ENCODE assay signal across 23 mouse cellular contexts in the genomic region with DNA sequence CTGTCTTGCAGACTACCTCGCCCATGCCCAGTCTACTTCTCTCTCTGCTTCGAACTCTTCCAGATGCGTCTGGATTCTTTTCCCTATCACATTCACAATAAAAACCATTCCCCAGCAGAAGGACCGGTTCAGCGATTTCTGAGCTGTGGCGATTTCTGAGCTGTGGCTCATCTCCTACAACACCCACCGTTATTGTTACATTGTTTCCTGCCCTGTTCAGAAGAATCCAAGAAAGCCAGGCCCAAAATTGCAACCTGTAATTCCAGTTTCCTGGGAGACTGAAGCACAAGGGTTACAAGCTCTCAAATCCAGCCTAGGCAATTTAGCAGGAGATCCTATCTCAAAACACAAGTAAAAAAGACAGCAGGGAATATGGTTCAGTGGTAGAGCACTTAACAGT. TPM values are rescaled to one million over a fixed set of nuclear protein-coding genes. Genes with fewer than 3 reads are reported as not detected.
"Had no signal": no experiment of that assay in that cellular context is flagged by ENCODE, and none has a peak within 500 bp of the region (broad histone marks: within the 10 kb centered on the region; RNA-seq: fewer than 3 reads in every experiment).

No protein-coding gene starts in this region.

- H3K27me3 ChIP-seq: neural tube, embryonic 15.5 days had no signal

- H3K9ac ChIP-seq: neural tube, embryonic 12.5 days; neural tube, embryonic 13.5 days; neural tube, embryonic 15.5 days; stomach, embryonic 15.5 days had no signal

- H3K9me3 ChIP-seq: neural tube, embryonic 12.5 days; neural tube, embryonic 13.5 days; neural tube, embryonic 15.5 days; stomach, embryonic 15.5 days had no signal

- H3K4me2 ChIP-seq: neural tube, embryonic 12.5 days; neural tube, embryonic 13.5 days; neural tube, embryonic 15.5 days; stomach, embryonic 15.5 days had no signal

- H3K4me3 ChIP-seq: neural tube, embryonic 12.5 days; neural tube, embryonic 13.5 days; neural tube, embryonic 15.5 days; stomach, embryonic 15.5 days had no signal

- H3K27ac ChIP-seq: neural tube, embryonic 12.5 days; neural tube, embryonic 13.5 days; neural tube, embryonic 15.5 days; stomach, embryonic 15.5 days; stomach, postnatal 0 days had no signal

- DNase-seq: retina, postnatal 1 day; right cerebral cortex, adult 18-20 months; right cerebral cortex, postnatal 14 days; right cerebral cortex, postnatal 25 days; right cerebral cortex, postnatal 4 days; spleen, adult 18-20 months; thymus, adult 18-20 months; thymus, adult 2 months; thymus, postnatal 14 days; thymus, postnatal 36 days; thymus, postnatal 4 days had no signal

- H3K36me3 ChIP-seq: neural tube, embryonic 12.5 days; neural tube, embryonic 13.5 days; neural tube, embryonic 15.5 days; stomach, embryonic 15.5 days had no signal

RNA-seq across cellular contexts. Expression of a gene that starts 2.5 kb away (rescaled TPM):
- total RNA-seq: neutrophil, adult 5-6 weeks had no signal
- polyA plus RNA-seq: neural tube, embryonic 12.5 days; small intestine, adult 2 months; spleen, adult 2 months; stomach, embryonic 14.5 days; stomach, postnatal 0 days; thymus, adult 2 months; thymus, postnatal 0 days; urinary bladder, adult 2 months had no signal

RNA-seq across cellular contexts. Expression of a gene that starts 47.0 kb away (rescaled TPM):
- total RNA-seq: neutrophil, adult 5-6 weeks had no signal
- polyA plus RNA-seq: neural tube, embryonic 12.5 days; neural tube, embryonic 13.5 days; neural tube, embryonic 15.5 days; small intestine, adult 2 months; spleen, adult 2 months; stomach, embryonic 14.5 days; stomach, embryonic 15.5 days; stomach, embryonic 16.5 days; thymus, adult 2 months had no signal

RNA-seq across cellular contexts. Expression of a gene that starts 49.5 kb away (rescaled TPM):
- total RNA-seq: neutrophil, adult 5-6 weeks had no signal

RNA-seq across cellular contexts. Expression of a gene that starts 50.4 kb away (rescaled TPM):
- total RNA-seq: neutrophil, adult 5-6 weeks had no signal
- polyA plus RNA-seq: small intestine, adult 2 months had no signal
